Mouse (Mus musculus): ENCODE results near the gene Vps26a. TPM values are rescaled to one million over a fixed set of nuclear protein-coding genes. Genes with fewer than 3 reads are reported as not detected.
"Not testable (repeated sequence)": the region's sequence is repeated elsewhere in the genome, so short reads cannot be mapped to it uniquely, and the experiment has no call there.

The Vps26a gene
- polyA plus RNA-seq, 1 experiment from 2014 or later: 88.6 TPM

DNA sequence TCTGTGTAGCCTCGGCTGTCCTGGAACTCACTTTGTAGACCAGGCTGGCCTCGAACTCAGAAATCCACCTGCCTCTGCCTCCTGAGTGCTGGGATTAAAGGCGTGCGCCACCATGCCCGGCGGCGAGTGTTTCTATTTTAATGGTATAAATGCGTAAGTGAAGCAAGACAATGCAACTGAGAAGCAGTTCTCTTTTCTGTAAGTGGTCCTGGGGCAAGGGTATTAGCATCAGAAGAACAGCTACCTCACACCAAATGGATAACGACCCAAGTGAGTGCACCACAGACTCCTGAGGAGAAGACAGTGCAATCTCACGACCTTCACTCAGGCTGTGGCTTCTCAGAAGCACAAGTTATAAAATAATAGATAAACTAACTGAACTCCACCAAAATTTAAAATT lies 11.7 kb downstream of the Vps26a start:
- Histone ChIP-seq H3K36me3 (ENCODE audit: insufficient read depth, low read length) (0 out of 2 replicates have a peak, but pooled peaks cover 9% of the 10 kb centered on the region), H3K4me3 (ENCODE audit: low read length) (no peak overlapping the region), H3K9ac (replicated peaks; ENCODE audit: low read length) (no peak overlapping the region), H3K9me3 (ENCODE audit: low read length) (no peaks in the 10 kb centered on the region), H3K27ac (ENCODE audit: low read length) (no peak overlapping the region), H3K4me2 (replicated peaks; ENCODE audit: low read depth, low read length) (no peak overlapping the region), H3K27me3 (ENCODE audit: insufficient read depth, low read length) (no peaks in the 10 kb centered on the region), H3K4me1 (ENCODE audit: insufficient read depth, low read length) (no peaks in the 10 kb centered on the region)
- WGBS: 90% methylated on average over 10 of the region's 10 CpGs
- ATAC-seq (ENCODE audit: low FRiP score, low TSS enrichment): no peak

DNA sequence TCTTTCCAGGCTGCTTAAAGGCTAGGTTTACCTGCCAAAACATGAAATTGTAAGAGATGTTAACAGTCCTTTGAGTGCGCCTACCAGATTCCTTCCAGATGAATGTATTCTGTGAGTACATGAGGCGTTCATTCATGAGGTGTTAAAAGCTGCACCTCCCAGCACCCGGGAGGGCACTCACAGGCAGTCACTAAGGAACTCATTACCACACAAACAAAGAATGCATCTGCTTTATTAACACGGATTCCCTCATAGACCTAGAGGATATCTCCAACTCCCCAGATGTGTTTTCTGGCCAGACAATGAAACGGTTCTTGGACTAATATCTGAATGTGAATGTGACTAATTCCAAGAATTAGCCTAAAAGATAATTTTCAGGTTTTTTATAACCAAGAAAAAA lies 15.5 kb downstream of the Vps26a start:
- no peak overlapping the region for H3K9ac ChIP-seq (replicated peaks; ENCODE audit: low read length)
- no peak for ATAC-seq (ENCODE audit: low FRiP score, low TSS enrichment)
- 65% methylated on average over 5 of the region's 5 CpGs for WGBS
- no peak overlapping the region for H3K4me3 ChIP-seq (ENCODE audit: low read length)
- H3K27ac ChIP-seq (ENCODE audit: low read length): no peak overlapping the region
- no peaks in the 10 kb centered on the region for H3K9me3 ChIP-seq (ENCODE audit: low read length)
- no peak overlapping the region for H3K4me2 ChIP-seq (replicated peaks; ENCODE audit: low read depth, low read length)
- H3K36me3 ChIP-seq (ENCODE audit: insufficient read depth, low read length): no peaks in the 10 kb centered on the region
- no peaks in the 10 kb centered on the region for H3K27me3 ChIP-seq (ENCODE audit: insufficient read depth, low read length)
- no peaks in the 10 kb centered on the region for H3K4me1 ChIP-seq (ENCODE audit: insufficient read depth, low read length)

DNA sequence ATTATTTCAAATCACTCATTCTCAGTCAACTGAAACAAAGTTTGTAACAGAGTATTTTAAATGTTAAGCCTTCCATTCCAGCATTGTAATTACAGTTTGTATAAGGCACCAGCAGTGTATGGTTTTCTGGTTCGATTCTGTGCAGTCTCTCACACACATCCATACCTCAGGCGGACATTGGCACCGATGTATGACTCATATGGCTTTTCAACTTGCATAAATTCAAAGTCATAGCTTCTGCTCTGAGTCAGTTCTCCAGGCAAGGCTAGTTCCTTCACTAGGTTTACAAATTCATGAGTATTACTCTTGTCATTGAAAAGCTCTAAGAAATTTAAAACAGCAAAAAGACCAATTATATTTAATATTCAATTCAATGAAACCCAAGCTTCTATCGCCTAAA lies 16.9 kb downstream of the Vps26a start:
- no peaks in the 10 kb centered on the region for H3K27me3 ChIP-seq (ENCODE audit: insufficient read depth, low read length)
- no peak for ATAC-seq (ENCODE audit: low FRiP score, low TSS enrichment)
- no peaks in the 10 kb centered on the region for H3K9me3 ChIP-seq (ENCODE audit: low read length)
- no peak overlapping the region for H3K4me3 ChIP-seq (ENCODE audit: low read length)
- no peaks in the 10 kb centered on the region for H3K4me1 ChIP-seq (ENCODE audit: insufficient read depth, low read length)
- no peaks in the 10 kb centered on the region; the same call in 1 of the 2 replicates for H3K36me3 ChIP-seq (ENCODE audit: insufficient read depth, low read length)
- no peak overlapping the region for H3K27ac ChIP-seq (ENCODE audit: low read length)
- no peak overlapping the region for H3K4me2 ChIP-seq (replicated peaks; ENCODE audit: low read depth, low read length)
- no peak overlapping the region for H3K9ac ChIP-seq (replicated peaks; ENCODE audit: low read length)
- 95% methylated on average over 4 of the region's 4 CpGs for WGBS

DNA sequence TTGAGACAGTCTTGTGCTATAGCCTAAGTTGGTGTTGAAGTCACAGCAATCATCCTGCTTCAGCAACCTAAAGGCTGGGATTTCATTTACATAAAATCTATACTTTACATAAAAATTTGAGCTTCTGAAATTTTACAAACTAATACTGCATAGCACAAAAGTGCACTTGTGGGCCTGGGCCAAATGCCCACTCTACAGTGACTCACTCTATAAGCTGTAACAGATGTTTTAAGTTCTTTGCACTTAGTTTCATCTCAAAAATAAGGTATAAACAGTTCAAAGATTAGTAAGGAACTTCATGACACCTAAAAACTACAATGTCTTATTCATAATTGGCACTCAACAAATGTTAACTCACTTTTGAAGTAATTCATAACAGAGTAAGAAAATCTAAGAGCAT lies 25.3 kb downstream of the Vps26a start:
- H3K27ac ChIP-seq (ENCODE audit: low read length): no peak overlapping the region
- H3K36me3 ChIP-seq (ENCODE audit: insufficient read depth, low read length): peaks cover 30% of the 10 kb centered on the region
- H3K9me3 ChIP-seq (ENCODE audit: low read length): no peaks in the 10 kb centered on the region
- no peaks in the 10 kb centered on the region for H3K27me3 ChIP-seq (ENCODE audit: insufficient read depth, low read length)
- no peaks in the 10 kb centered on the region for H3K4me1 ChIP-seq (ENCODE audit: insufficient read depth, low read length)
- H3K9ac ChIP-seq (replicated peaks; ENCODE audit: low read length): no peak overlapping the region
- H3K4me3 ChIP-seq (ENCODE audit: low read length): no peak overlapping the region
- no peak for ATAC-seq (ENCODE audit: low FRiP score, low TSS enrichment)
- no peak overlapping the region for H3K4me2 ChIP-seq (replicated peaks; ENCODE audit: low read depth, low read length)

DNA sequence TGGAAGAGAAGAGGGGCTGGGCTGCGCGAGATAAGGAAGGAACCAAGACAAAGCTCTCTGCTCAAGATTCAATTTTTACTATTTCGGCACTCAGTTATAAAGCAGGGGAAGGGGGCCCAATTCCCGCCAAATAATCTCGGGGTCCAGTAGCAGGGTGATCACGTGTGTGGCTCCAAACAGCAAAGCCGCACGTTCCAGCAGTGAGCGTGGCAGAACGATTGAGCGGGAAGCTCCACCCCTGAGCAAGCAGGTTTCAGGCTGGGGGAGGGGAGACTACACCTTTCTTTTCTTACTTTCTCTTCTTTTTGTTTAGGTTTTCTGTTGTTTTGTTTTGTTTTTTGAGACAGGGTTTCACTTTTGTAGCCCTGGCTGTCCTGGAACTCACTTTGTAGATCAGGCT lies 34.6 kb downstream of the Vps26a start:
- H3K4me3 ChIP-seq (ENCODE audit: low read length); H3K9me3 ChIP-seq (ENCODE audit: low read length); H3K27me3 ChIP-seq (ENCODE audit: insufficient read depth, low read length); H3K4me2 ChIP-seq (replicated peaks; ENCODE audit: low read depth, low read length); H3K9ac ChIP-seq (replicated peaks; ENCODE audit: low read length); H3K27ac ChIP-seq (ENCODE audit: low read length); ATAC-seq (ENCODE audit: low FRiP score, low TSS enrichment): not testable (repeated sequence)
- Histone ChIP-seq H3K36me3 (ENCODE audit: insufficient read depth, low read length) (peaks cover 24% of the 10 kb centered on the region), H3K4me1 (ENCODE audit: insufficient read depth, low read length) (peaks cover 17% of the 10 kb centered on the region)
- WGBS: 75% methylated on average over 11 of the region's 11 CpGs

DNA sequence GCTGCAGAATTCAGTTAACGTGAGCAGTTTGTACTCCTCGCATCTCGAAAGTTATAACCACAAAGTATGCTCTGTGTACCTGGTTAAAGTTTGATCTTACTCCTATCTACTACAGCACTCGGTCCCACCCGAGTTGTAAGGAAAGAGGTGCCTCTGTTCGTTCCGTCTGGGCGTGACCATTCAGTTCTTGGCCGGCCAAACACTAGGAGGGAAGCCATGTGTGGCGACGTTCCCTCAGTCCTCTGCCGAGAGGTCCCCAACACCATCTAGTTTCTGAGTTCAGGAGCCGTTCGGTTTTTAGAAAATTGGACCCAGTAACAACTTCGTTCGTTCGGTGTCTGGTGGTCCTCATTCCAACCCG lies 36.3 kb downstream of the Vps26a start:
- H3K36me3 ChIP-seq (ENCODE audit: insufficient read depth, low read length): peaks cover 28% of the 10 kb centered on the region
- peak overlapping the region; percentile 95 for H3K4me3 ChIP-seq (ENCODE audit: low read length)
- H3K9me3 ChIP-seq (ENCODE audit: low read length): no peaks in the 10 kb centered on the region
- WGBS: 39% methylated on average over 18 of the region's 18 CpGs
- H3K27me3 ChIP-seq (ENCODE audit: insufficient read depth, low read length): no peaks in the 10 kb centered on the region
- H3K4me1 ChIP-seq (ENCODE audit: insufficient read depth, low read length): peaks cover 17% of the 10 kb centered on the region
- H3K27ac ChIP-seq (ENCODE audit: low read length): peak overlapping the region; percentile 81
- H3K4me2 ChIP-seq (replicated peaks; ENCODE audit: low read depth, low read length): peak overlapping the region; percentile 73
- H3K9ac ChIP-seq (replicated peaks; ENCODE audit: low read length): peak overlapping the region; percentile 92
- ATAC-seq (ENCODE audit: low FRiP score, low TSS enrichment): peak; percentile 29

DNA sequence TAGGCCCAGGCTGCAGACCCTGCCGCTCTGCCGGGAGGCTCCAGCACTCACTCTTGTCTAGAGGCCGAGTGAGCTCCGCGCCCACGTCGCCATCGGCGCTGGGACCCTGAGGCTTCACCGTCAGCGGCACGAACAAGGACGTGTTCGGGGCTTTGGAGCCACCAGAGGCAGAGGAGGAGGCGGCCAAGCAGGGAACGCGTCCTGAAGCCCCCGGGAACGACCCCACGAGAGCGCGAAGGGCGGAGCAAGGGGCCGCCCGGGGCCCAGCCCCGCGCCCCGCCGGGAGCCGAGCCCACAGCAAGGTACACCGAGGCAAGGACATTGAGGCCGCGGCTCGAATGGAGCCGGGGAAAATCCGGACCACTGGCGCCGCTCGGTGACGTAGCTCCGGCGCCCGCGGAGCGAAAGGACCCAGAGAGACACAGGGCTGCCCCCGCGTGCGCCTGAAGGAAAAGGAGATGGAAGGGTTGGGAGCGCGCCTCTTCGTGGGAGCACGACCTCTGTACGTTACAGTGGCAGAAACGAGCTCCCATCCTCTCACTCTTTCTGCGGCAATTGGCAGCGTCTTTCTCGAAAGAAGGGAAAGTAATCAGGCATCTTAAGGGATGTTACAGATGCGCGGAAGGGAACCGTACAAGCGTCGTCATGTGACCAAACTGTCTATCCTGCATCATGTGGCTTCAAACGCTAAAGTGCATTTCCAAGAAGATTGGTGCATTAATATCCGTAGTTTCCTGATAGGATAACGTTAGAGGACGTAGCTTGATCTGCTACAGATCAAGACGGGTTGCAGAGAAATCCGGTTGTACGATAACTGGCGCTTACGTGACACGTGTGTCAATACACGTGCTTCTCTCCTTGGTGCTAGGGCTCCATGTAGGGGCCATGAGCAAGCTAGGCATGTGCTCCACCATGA lies 37.0 kb downstream of the Vps26a start, which contains the start of the genes 4930507D05Rik and Supv3l1:
Gene 4930507D05Rik (plus strand): TSS at position 126 of the 916 bp plus-strand sequence.
Gene Supv3l1 (minus strand): TSS at position 375 of the 916 bp plus-strand sequence.
- under 1% methylated on average over 73 of the region's 73 CpGs for WGBS
- Histone ChIP-seq H3K9ac (replicated peaks; ENCODE audit: low read length) (peak within 1 kb of the TSS; percentile 92), H3K4me3 (ENCODE audit: low read length) (peak within 1 kb of the TSS; percentile 95), H3K36me3 (ENCODE audit: insufficient read depth, low read length) (peaks cover 30% of the 10 kb centered on the region), H3K4me1 (ENCODE audit: insufficient read depth, low read length) (peaks cover 17% of the 10 kb centered on the region), H3K27ac (ENCODE audit: low read length) (peak within 1 kb of the TSS; percentile 81), H3K4me2 (replicated peaks; ENCODE audit: low read depth, low read length) (peak within 1 kb of the TSS; percentile 73), H3K9me3 (ENCODE audit: low read length) (no peaks in the 10 kb centered on the region), H3K27me3 (ENCODE audit: insufficient read depth, low read length) (no peaks in the 10 kb centered on the region)
- peak; percentile 90 for ATAC-seq (ENCODE audit: low FRiP score, low TSS enrichment)

DNA sequence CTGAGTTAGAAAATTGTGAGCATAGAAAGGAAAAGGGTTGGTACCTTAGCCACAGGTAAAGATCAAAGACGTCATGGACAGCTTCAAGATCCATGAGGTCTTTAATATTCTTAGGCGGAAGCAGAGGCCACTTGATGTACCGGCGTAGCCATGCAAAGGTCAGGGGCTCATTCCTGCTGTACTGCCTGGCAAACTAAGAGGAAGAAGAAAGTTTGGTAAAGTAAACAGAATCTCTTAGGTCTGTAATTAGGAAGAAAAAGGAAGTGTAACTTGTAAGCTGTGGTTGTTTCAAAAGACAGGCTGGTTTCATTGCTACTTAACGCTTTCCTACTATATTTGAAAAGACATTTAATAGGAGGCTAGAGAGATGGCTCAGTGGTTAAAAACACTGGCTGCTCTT lies 56.2 kb downstream of the Vps26a start:
- no peaks in the 10 kb centered on the region for H3K9me3 ChIP-seq (ENCODE audit: low read length)
- WGBS: 93% methylated on average over 5 of the region's 5 CpGs
- no peak overlapping the region for H3K9ac ChIP-seq (replicated peaks; ENCODE audit: low read length)
- H3K27me3 ChIP-seq (ENCODE audit: insufficient read depth, low read length): no peaks in the 10 kb centered on the region
- no peak for ATAC-seq (ENCODE audit: low FRiP score, low TSS enrichment)
- peaks cover 67% of the 10 kb centered on the region for H3K36me3 ChIP-seq (ENCODE audit: insufficient read depth, low read length)
- H3K4me2 ChIP-seq (replicated peaks; ENCODE audit: low read depth, low read length): no peak overlapping the region
- H3K27ac ChIP-seq (ENCODE audit: low read length): no peak overlapping the region
- no peak overlapping the region for H3K4me3 ChIP-seq (ENCODE audit: low read length)
- no peaks in the 10 kb centered on the region for H3K4me1 ChIP-seq (ENCODE audit: insufficient read depth, low read length)

DNA sequence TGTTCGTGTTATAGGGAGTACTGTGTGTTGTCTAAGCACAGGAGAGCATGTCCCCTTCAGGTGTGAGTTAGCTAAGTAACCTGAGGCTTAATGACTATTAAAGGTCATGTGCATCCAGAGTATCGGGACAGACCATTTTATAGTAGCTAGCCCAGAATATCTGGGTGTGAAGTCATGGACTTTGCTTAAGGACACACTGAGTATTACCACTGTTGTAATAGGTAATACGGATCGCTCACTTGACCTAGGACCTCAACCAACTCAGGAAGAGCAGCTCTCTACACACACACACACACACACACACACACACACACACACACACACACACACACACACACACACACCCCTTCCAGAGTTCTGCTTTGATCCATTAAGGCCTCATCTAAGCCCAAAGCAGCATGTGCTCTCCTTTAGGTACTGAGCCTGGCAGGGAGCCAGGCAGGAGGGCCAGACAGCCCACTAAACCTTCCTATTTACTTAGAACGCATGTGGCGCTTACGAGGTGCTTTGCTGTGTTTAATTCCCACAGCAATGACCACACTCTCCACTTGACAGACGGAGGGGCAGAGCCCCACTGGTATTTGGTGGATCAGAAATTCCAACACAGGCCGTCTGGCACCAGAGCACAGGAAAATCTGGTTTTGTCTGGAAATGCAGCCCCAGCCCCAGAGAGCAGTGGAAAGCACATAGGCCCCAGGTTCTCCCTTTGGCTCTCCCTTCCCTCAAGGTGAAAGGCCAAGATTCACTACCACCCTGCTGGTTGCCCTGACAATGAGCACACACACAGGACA lies 61.3 kb downstream of the Vps26a start:
- peak; percentile 59; the same call in 1 of the 2 replicates for ATAC-seq (ENCODE audit: low FRiP score, low TSS enrichment)
- Histone ChIP-seq H3K9ac (replicated peaks; ENCODE audit: low read length) (no peak overlapping the region), H3K36me3 (ENCODE audit: insufficient read depth, low read length) (peaks cover 22% of the 10 kb centered on the region), H3K4me1 (ENCODE audit: insufficient read depth, low read length) (no peaks in the 10 kb centered on the region), H3K27me3 (ENCODE audit: insufficient read depth, low read length) (no peaks in the 10 kb centered on the region), H3K27ac (ENCODE audit: low read length) (peak overlapping the region; percentile 18; the same call in 1 of the 2 replicates), H3K4me2 (replicated peaks; ENCODE audit: low read depth, low read length) (no peak overlapping the region), H3K9me3 (ENCODE audit: low read length) (no peaks in the 10 kb centered on the region), H3K4me3 (ENCODE audit: low read length) (no peak overlapping the region)
- WGBS: 44% methylated on average over 9 of the region's 9 CpGs

All from kidney, embryonic 16.5 days (tissue).